Mouse (Mus musculus) spleen, adult 12 weeks (tissue): ENCODE results near the gene Sesn2.
"Not testable (repeated sequence)": the region's sequence is repeated elsewhere in the genome, so short reads cannot be mapped to it uniquely, and the experiment has no call there.

Experiments
- DNase-seq: peaks from one replicate; pipeline ENCODE4 v3.0.0; 2022; ENCODE audit warnings: low spot score

Sesn2 gene

GRCm38 (mm10) chr4:132513395-132514273 lies 3.3 kb upstream of the Sesn2 start:
- no peak for DNase-seq

GRCm38 (mm10) chr4:132512080-132512479 lies 1.8 kb upstream of the Sesn2 start:
- no peak for DNase-seq

GRCm38 (mm10) chr4:132509621-132510296 lies 542 bp downstream of the Sesn2 start:
- DNase-seq = no peak

GRCm38 (mm10) chr4:132507210-132507609 lies 3.1 kb downstream of the Sesn2 start:
- no peak for DNase-seq

- no peak for DNase-seq
Measured at GRCm38 (mm10) chr4:132506250-132506649, 4.1 kb downstream of the Sesn2 start.

- no peak for DNase-seq
Measured at GRCm38 (mm10) chr4:132505800-132506199, 4.5 kb downstream of the Sesn2 start.

- no peak for DNase-seq
Measured at GRCm38 (mm10) chr4:132505034-132505738, 5.1 kb downstream of the Sesn2 start.

GRCm38 (mm10) chr4:132503344-132503743 lies 7.0 kb downstream of the Sesn2 start:
- DNase-seq = no peak

GRCm38 (mm10) chr4:132501639-132502038 lies 8.7 kb downstream of the Sesn2 start:
- DNase-seq = no peak

- DNase-seq = no peak
Measured at GRCm38 (mm10) chr4:132494271-132494918, 15.9 kb downstream of the Sesn2 start.

GRCm38 (mm10) chr4:132492178-132493060 lies 17.9 kb downstream of the Sesn2 start:
- no peak for DNase-seq

- no peak for DNase-seq
Measured at GRCm38 (mm10) chr4:132491748-132492147, 18.6 kb downstream of the Sesn2 start.

GRCm38 (mm10) chr4:132491057-132491456 lies 19.2 kb downstream of the Sesn2 start:
- DNase-seq = no peak

- DNase-seq = no peak
Measured at GRCm38 (mm10) chr4:132490273-132491010, 19.9 kb downstream of the Sesn2 start.

- DNase-seq = no peak
Measured at GRCm38 (mm10) chr4:132488976-132489375, 21.3 kb downstream of the Sesn2 start.

- no peak for DNase-seq
Measured at GRCm38 (mm10) chr4:132488521-132488920, 21.8 kb downstream of the Sesn2 start.

GRCm38 (mm10) chr4:132484820-132485219 lies 25.5 kb downstream of the Sesn2 start:
- DNase-seq = no peak

GRCm38 (mm10) chr4:132484231-132484630 lies 26.1 kb downstream of the Sesn2 start:
- DNase-seq = no peak

- no peak for DNase-seq
Measured at GRCm38 (mm10) chr4:132482956-132483608, 27.2 kb downstream of the Sesn2 start.

- DNase-seq = not testable (repeated sequence)
Measured at GRCm38 (mm10) chr4:132482104-132482503, 28.2 kb downstream of the Sesn2 start.
